Mouse (Mus musculus) MEL (cell line): ENCODE measurements around the gene Gm960.

Experiments used
- EP300 ChIP-seq, 2 experiments: IDR thresholded peaks; 2 replicates each; pipeline ENCODE4 v1.6.1; 2011; ENCODE audit warnings: improper control_type of control experiment in 2 of 2, low read length in 2 of 2, low read depth in 1 of 2, mild to moderate bottlenecking in 1 of 2
- USF1 ChIP-seq: IDR thresholded peaks from 2 replicates; pipeline ENCODE4 v1.6.1; 2014; ENCODE audit warnings: low read depth, mild to moderate bottlenecking, inconsistent platforms, low read length, improper control_type of control experiment, moderate library complexity

DNA sequence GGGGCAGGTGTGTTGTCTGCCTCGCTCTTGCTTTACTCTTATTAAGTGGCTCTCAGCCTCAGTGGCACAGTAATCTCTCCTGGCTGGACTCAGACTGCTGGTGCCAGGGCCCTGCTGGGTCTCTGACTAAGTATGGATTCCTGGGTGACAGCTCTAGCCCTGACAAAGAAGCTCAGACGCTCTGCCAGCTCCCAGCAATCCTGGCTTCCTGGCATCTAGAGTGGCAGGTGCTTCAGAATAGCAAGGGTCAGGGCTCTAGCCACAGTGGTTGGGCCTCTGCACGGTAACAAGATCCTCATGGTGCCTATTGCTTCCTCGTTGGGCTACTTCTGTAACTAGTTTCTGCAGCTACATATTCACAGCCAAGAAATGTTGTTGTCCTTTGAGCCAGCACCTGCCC is 88.4 kb downstream of the Gm960 start:
- TF ChIP-seq EP300 (IDR thresholded peaks at IDR 0.05; ENCODE audit: low read depth in 1 of 2, low read length in 2 of 2) (no peak), USF1 (no peak)
